Mouse (Mus musculus): Measurements from ENCODE around the gene Sh3kbp1. TPM values are rescaled to one million over a fixed set of nuclear protein-coding genes. Genes with fewer than 3 reads are reported as not detected.

The Sh3kbp1 gene
- polyA plus RNA-seq (2021; fragmentation: Nextera tagmentation): 19.8 and 21.7 TPM in 2 replicates
- long read RNA-seq, experiment 1, full-length matches to known transcripts: 5 of 38 reads
- long read RNA-seq, experiment 1, partial matches to known transcripts: 21 of 38 reads
- long read RNA-seq, experiment 1, other reads (novel, unspliced or antisense): 12 of 38 reads
- long read RNA-seq, experiment 2, full-length matches to known transcripts: 33 of 104 reads
- long read RNA-seq, experiment 2, partial matches to known transcripts: 15 of 104 reads
- long read RNA-seq, experiment 2, other reads (novel, unspliced or antisense): 56 of 104 reads

DNA sequence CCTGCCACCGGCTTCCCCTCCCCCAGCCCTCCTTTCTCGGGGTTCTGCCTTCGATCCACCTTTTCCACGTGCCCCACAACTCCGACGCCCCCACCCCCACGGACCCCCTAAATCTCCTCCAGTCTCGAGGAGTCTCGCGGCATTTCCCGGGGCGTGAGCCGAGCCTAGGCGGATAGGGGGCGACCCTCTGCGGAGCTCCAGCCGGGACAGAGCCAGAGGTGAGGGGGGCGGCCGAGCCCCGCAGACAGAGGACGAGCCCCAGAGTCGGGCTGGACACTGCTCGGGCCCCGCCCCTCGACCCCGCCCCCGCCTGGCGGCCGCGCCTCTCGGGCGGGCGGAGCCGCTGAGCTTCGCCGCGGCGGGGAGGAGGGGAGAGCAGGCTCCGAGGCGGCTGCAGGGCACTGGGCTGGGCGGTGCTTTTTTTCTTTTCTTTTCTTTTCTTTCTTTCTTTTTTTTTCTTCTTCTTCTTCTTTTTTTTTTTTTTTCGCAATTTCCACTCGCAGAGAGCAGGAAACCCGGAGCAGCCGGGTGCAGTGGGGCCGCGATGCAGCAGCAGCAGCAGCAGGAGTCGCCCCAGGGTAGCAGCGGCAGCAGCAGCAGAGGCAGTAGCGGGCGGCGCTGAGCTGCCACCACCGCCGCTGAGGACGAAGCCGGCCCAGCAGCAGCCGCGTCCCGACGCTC lies at the start of gene Sh3kbp1:
Sh3kbp1 (plus strand) TSS at position 366 of the 681 bp plus-strand sequence.

DNA sequence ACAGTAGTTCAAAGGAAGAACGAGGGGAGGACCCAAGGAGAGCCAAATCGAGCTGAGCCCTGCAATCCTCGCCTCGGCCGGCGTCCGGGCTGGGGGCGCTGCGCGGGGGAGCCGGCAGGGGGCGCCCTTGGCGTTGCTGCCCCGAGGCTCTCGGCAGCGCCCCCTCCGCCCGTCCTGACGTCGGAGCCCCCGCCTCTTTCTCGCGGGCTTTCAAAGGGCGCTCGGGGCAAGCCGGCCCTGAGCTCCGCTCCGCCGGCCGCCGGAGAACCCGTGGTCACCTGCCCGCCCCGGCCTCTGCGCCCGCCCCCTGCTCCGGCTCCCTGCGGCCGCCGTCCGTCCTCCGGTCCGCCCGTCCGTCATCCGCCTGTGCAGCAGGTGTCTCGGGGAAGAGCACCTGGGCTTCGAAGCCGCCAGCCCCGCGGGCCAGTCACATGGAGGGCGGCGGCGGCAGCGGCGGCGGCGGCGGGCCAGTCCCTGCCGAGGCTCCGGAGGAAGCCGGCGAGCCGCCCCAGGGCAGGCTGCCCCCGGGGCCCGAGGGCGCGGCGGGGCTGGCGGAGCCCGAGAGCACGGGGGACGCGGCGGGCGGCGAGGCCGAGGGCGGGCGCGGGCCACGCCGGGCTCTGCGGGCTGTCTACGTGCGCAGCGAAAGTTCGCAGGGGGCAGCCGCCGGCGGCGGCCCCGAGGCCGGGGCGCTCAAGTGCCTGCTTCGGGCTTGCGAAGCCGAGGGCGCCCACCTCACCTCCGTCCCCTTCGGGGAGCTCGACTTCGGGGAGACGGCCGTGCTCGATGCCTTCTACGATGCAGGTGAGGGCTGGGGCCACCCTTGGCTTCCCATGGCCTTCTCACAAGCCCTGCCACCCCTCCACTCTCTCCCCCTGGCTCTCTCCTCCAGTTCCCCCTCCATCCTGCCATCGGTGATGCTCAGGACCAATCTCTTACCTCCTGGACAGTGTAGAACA lies 361.2 kb downstream of the Sh3kbp1 start, which contains the start of gene Map3k15:
Map3k15 (plus strand) TSS at position 432 of the 959 bp plus-strand sequence.

Other genes with a start within 250 kb of the Sh3kbp1 start
- 37.9 and 39.1 TPM in 2 replicates for gene Map7d2, start 212.7 kb upstream of the Sh3kbp1 start, polyA plus RNA-seq (2021; fragmentation: Nextera tagmentation)
- gene Bclaf3, start 100.6 kb upstream of the Sh3kbp1 start, polyA plus RNA-seq (2021; fragmentation: Nextera tagmentation): 3.2 and 4.2 TPM in 2 replicates

All from layer of hippocampus, adult 6 months (tissue).